Mouse (Mus musculus): ENCODE data around the gene Zfp667. TPM values are rescaled to one million over a fixed set of nuclear protein-coding genes. Genes with fewer than 3 reads are reported as not detected.
"Not testable (repeated sequence)": the region's sequence is repeated elsewhere in the genome, so short reads cannot be mapped to it uniquely, and the experiment has no call there.

Gene Zfp667
- polyA plus RNA-seq, 1 experiment = 12.8 TPM

- no peaks in the 10 kb centered on the region for H3K9me3 ChIP-seq (replicated peaks; ENCODE audit: control insufficient read depth, insufficient read depth, low read length, poor library complexity, severe bottlenecking)
- TF ChIP-seq CTCF (IDR thresholded peaks at IDR 0.05; ENCODE audit: low read depth, low read length) (no peak), POLR2A (IDR thresholded peaks at IDR 0.05; ENCODE audit: insufficient read depth, low read length) (no peak), EP300 (IDR thresholded peaks at IDR 0.05; ENCODE audit: insufficient read depth, low read depth, low read length) (no peak)
- H3K4me1 ChIP-seq (ENCODE audit: control insufficient read depth, insufficient read depth, low read length) = no peaks in the 10 kb centered on the region
- H3K4me3 ChIP-seq (ENCODE audit: low read depth, low read length) = peak overlapping the region; percentile 69
- H3K27ac ChIP-seq (ENCODE audit: insufficient read depth, low read length) = no peak overlapping the region
- no peaks in the 10 kb centered on the region; the same call in 1 of the 2 replicates for H3K36me3 ChIP-seq (ENCODE audit: control insufficient read depth, insufficient read depth, low read length, poor library complexity, severe bottlenecking)
- H3K9ac ChIP-seq (ENCODE audit: low read depth, poor library complexity, severe bottlenecking) = peak overlapping the region; percentile 54; the same call in 1 of the 2 replicates
- no peaks in the 10 kb centered on the region for H3K27me3 ChIP-seq (ENCODE audit: control insufficient read depth, insufficient read depth, low read length, poor library complexity, severe bottlenecking)
These were observed 647 bp downstream of the Zfp667 start for GRCm38 (mm10) chr7:6286921-6287531.

DNA sequence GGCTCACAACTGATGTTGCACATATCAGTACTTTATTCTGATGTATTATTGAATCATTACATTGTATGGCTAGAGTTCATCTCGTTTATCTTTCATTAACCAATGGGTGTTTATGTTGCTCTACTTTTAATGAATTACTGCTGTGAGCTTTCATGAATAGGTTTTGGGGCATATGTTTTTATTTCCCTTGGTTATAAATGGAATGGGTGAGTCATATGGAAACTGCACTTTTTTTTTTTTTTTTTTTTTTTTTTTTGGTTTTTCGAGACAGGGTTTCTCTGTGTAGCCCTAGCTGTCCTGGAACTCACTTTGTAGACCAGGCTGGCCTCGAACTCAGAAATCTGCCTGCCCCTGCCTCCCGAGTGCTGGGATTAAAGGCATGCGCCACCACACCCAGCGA, 4.7 kb downstream of the Zfp667 start:
- not testable (repeated sequence) for H3K36me3 ChIP-seq (ENCODE audit: control insufficient read depth, insufficient read depth, low read length, poor library complexity, severe bottlenecking); H3K9me3 ChIP-seq (replicated peaks; ENCODE audit: control insufficient read depth, insufficient read depth, low read length, poor library complexity, severe bottlenecking); H3K27me3 ChIP-seq (ENCODE audit: control insufficient read depth, insufficient read depth, low read length, poor library complexity, severe bottlenecking); H3K27ac ChIP-seq (ENCODE audit: insufficient read depth, low read length); H3K4me3 ChIP-seq (ENCODE audit: low read depth, low read length); H3K9ac ChIP-seq (ENCODE audit: low read depth, poor library complexity, severe bottlenecking); H3K4me1 ChIP-seq (ENCODE audit: control insufficient read depth, insufficient read depth, low read length)

DNA sequence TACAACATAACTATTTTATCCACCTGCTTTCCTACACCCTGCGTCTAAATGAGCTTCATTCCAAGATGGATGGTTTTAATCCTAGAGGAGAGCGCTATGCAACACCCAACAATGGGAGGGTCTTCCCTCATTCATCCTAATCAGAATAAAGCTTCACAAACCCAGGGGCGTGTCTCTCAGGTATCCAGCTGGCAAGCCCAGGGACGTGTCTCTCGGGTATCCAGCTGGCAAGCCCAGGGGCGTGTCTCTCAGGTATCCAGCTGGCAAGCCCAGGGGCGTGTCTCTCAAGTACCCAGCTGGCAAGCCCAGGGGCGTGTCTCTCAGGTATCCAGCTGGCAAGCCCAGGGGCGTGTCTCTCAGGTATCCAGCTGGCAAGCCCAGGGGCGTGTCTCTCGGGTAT, 14.4 kb downstream of the Zfp667 start:
- TF ChIP-seq EP300 (IDR thresholded peaks at IDR 0.05; ENCODE audit: insufficient read depth, low read depth, low read length) = 0 out of 2 replicates have a peak, but pooled peaks have one; percentile 25
- H3K4me3 ChIP-seq (ENCODE audit: low read depth, low read length); H3K27me3 ChIP-seq (ENCODE audit: control insufficient read depth, insufficient read depth, low read length, poor library complexity, severe bottlenecking); H3K36me3 ChIP-seq (ENCODE audit: control insufficient read depth, insufficient read depth, low read length, poor library complexity, severe bottlenecking); H3K4me1 ChIP-seq (ENCODE audit: control insufficient read depth, insufficient read depth, low read length); H3K9ac ChIP-seq (ENCODE audit: low read depth, poor library complexity, severe bottlenecking): not testable (repeated sequence)
- peaks cover 12% of the 10 kb centered on the region for H3K9me3 ChIP-seq (replicated peaks; ENCODE audit: control insufficient read depth, insufficient read depth, low read length, poor library complexity, severe bottlenecking)
- 0 out of 2 replicates have a peak overlapping the region, but pooled peaks have one; percentile 66 for H3K27ac ChIP-seq (ENCODE audit: insufficient read depth, low read length)

DNA sequence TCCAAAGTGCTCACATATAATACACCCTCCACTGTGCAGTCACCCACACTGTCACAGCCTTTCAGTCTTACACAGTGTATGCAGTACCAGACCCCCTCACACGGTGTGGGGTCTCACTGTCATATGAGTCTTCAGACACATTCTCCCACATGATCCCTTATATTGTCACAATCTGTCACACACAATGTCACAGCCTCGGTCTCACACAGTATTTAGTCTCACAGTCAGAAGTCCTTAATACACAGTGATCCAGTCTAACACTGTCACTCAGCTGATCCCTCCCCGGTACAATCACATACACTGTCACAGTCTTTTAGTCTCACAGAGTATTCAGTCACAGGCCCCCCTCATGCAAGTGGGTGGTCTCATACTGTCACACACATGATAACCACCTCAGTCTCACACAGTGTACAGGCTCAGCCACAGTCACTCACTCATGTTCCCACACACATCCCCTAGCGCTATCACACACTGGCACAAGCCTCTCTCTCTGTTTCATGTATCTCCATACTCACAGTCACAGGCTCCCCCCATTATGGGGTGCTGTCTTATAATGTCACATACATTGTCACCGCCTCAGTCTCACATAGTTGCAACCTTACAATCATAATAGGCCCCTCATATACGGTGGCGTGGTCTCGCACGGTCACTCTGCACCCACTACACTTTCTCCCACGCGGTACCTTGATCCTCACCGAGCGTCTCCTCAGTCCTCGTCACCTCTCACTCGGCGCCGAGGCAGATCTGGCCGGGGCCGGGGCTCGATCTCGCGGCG, 44.3 kb downstream of the Zfp667 start:
- H3K9ac ChIP-seq (ENCODE audit: low read depth, poor library complexity, severe bottlenecking) = peak overlapping the region; percentile 26
- H3K9me3 ChIP-seq (replicated peaks; ENCODE audit: control insufficient read depth, insufficient read depth, low read length, poor library complexity, severe bottlenecking) = no peaks in the 10 kb centered on the region
- H3K36me3 ChIP-seq (ENCODE audit: control insufficient read depth, insufficient read depth, low read length, poor library complexity, severe bottlenecking) = no peaks in the 10 kb centered on the region
- H3K27me3 ChIP-seq (ENCODE audit: control insufficient read depth, insufficient read depth, low read length, poor library complexity, severe bottlenecking) = no peaks in the 10 kb centered on the region
- H3K4me1 ChIP-seq (ENCODE audit: control insufficient read depth, insufficient read depth, low read length) = no peaks in the 10 kb centered on the region
- TF ChIP-seq POLR2A (IDR thresholded peaks at IDR 0.05; ENCODE audit: insufficient read depth, low read length) (no peak), EP300 (IDR thresholded peaks at IDR 0.05; ENCODE audit: insufficient read depth, low read depth, low read length) (no peak), CTCF (IDR thresholded peaks at IDR 0.05; ENCODE audit: low read depth, low read length) (no peak)
- H3K27ac ChIP-seq (ENCODE audit: insufficient read depth, low read length) = no peak overlapping the region
- H3K4me3 ChIP-seq (ENCODE audit: low read depth, low read length) = peak overlapping the region; percentile 78

GRCm38 (mm10) chr7:6331233-6331956, 45.0 kb downstream of the Zfp667 start, which contains the start of gene Zfp583:
Gene Zfp583, minus strand, starts transcription at chr7:6331285.
- Histone ChIP-seq H3K9me3 (replicated peaks; ENCODE audit: control insufficient read depth, insufficient read depth, low read length, poor library complexity, severe bottlenecking) (no peaks in the 10 kb centered on the region), H3K27me3 (ENCODE audit: control insufficient read depth, insufficient read depth, low read length, poor library complexity, severe bottlenecking) (no peaks in the 10 kb centered on the region), H3K4me3 (ENCODE audit: low read depth, low read length) (peak within 1 kb of the TSS; percentile 78), H3K9ac (ENCODE audit: low read depth, poor library complexity, severe bottlenecking) (peak within 1 kb of the TSS; percentile 26), H3K36me3 (ENCODE audit: control insufficient read depth, insufficient read depth, low read length, poor library complexity, severe bottlenecking) (no peaks in the 10 kb centered on the region), H3K4me1 (ENCODE audit: control insufficient read depth, insufficient read depth, low read length) (no peaks in the 10 kb centered on the region), H3K27ac (ENCODE audit: insufficient read depth, low read length) (peak within 1 kb of the TSS; percentile 73)
- no peak for TF ChIP-seq CTCF (IDR thresholded peaks at IDR 0.05; ENCODE audit: low read depth, low read length)
- no peak for TF ChIP-seq EP300 (IDR thresholded peaks at IDR 0.05; ENCODE audit: insufficient read depth, low read depth, low read length)

DNA sequence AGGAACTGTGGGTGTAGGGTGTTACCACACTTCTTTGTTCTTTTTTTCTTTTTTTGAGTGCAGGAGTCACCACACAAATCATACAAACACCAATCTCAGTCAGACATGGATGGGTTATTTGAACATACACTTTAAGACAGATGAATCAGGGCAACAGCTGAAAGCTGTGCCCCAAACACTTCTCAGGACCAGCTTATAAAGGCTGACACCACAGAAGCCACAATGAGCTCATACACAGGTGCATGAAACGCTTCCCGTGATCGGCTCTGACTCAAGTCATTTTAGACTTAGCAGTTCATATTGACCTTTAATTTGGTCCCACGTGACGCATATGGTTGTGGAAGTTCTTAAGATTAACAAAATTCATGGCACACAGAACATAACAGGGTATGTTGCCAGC, 53.5 kb downstream of the Zfp667 start:
- no peaks in the 10 kb centered on the region for H3K36me3 ChIP-seq (ENCODE audit: control insufficient read depth, insufficient read depth, low read length, poor library complexity, severe bottlenecking)
- H3K27me3 ChIP-seq (ENCODE audit: control insufficient read depth, insufficient read depth, low read length, poor library complexity, severe bottlenecking) = no peaks in the 10 kb centered on the region
- H3K9me3 ChIP-seq (replicated peaks; ENCODE audit: control insufficient read depth, insufficient read depth, low read length, poor library complexity, severe bottlenecking) = no peaks in the 10 kb centered on the region
- no peak overlapping the region for H3K4me3 ChIP-seq (ENCODE audit: low read depth, low read length)
- H3K4me1 ChIP-seq (ENCODE audit: control insufficient read depth, insufficient read depth, low read length) = no peaks in the 10 kb centered on the region
- H3K27ac ChIP-seq (ENCODE audit: insufficient read depth, low read length) = no peak overlapping the region
- no peak for TF ChIP-seq CTCF (IDR thresholded peaks at IDR 0.05; ENCODE audit: low read depth, low read length)
- TF ChIP-seq POLR2A (IDR thresholded peaks at IDR 0.05; ENCODE audit: insufficient read depth, low read length) = no peak
- TF ChIP-seq EP300 (IDR thresholded peaks at IDR 0.05; ENCODE audit: insufficient read depth, low read depth, low read length) = no peak
- H3K9ac ChIP-seq (ENCODE audit: low read depth, poor library complexity, severe bottlenecking) = no peak overlapping the region
